Mouse (Mus musculus) neural tube, embryonic 12.5 days (tissue): ENCODE results near the gene Ddx17. TPM values are rescaled to one million over a fixed set of nuclear protein-coding genes. Genes with fewer than 3 reads are reported as not detected.

Source experiments
- ATAC-seq: fragments of 200-750 bp; cut with Nextera tagmentation; 2 replicates; pipeline ENCODE4 v1.8.0; 2017; ENCODE audit warnings: low read depth, mild to moderate bottlenecking, moderate TSS enrichment, moderate library complexity; ENCODE audit not compliant: low FRiP score
- H3K27ac ChIP-seq: fragments of 300-500 bp; sonication (generic); 2 replicates; pipeline ENCODE4 v1.5.1; 2016
- H3K27me3 ChIP-seq: fragments of 300-500 bp; sonication (generic); replicated peaks from 2 replicates; pipeline ENCODE4 v1.6.1; 2016; ENCODE audit warnings: mild to moderate bottlenecking
- H3K36me3 ChIP-seq: fragments of 300-500 bp; sonication (generic); 2 replicates; pipeline ENCODE4 v1.6.1; 2016; ENCODE audit warnings: mild to moderate bottlenecking
- H3K4me1 ChIP-seq: fragments of 300-500 bp; sonication (generic); 2 replicates; pipeline ENCODE4 v1.6.1; 2016
- H3K4me2 ChIP-seq: fragments of 300-500 bp; sonication (generic); replicated peaks from 2 replicates; pipeline ENCODE4 v1.6.1; 2016; ENCODE audit warnings: mild to moderate bottlenecking
- H3K4me3 ChIP-seq: fragments of 300-500 bp; sonication (generic); 2 replicates; pipeline ENCODE4 v1.5.1; 2016
- H3K9ac ChIP-seq: fragments of 300-500 bp; sonication (generic); 2 replicates; pipeline ENCODE4 v1.6.1; 2016; ENCODE audit warnings: mild to moderate bottlenecking
- H3K9me3 ChIP-seq: fragments of 300-500 bp; sonication (generic); 2 replicates; pipeline ENCODE4 v1.6.1; 2016; ENCODE audit warnings: mild to moderate bottlenecking
- WGBS: fragments of 180-500 bp; shearing (Covaris S2); methylation state at CpG from one replicate; pipeline ENCODE4 v1.1.7; 2016; 5-methylcytosine and 5-hydroxymethylcytosine counted together
- polyA plus RNA-seq: library from polyadenylated mRNA; unstranded; fragments of >200 nt; fragmentation: Nextera tagmentation; extraction: Ambion mirVana; gene quantifications from 2 replicates; pipeline ENCODE4 v1.2.1, GENCODE M21; 2016

Gene Ddx17
- polyA plus RNA-seq, 1 experiment from 2014 or later = 66.5 TPM

- Histone ChIP-seq H3K4me2 (no peak overlapping the region), H3K4me3 (0 out of 2 replicates have a peak overlapping the region, but pooled peaks have one; percentile 9), H3K9ac (no peak overlapping the region), H3K27ac (no peak overlapping the region), H3K4me1 (peaks cover 30% of the 10 kb centered on the region), H3K36me3 (no peaks in the 10 kb centered on the region), H3K9me3 (no peaks in the 10 kb centered on the region), H3K27me3 (peaks cover 91% of the 10 kb centered on the region)
- 8% methylated on average over 9 of the region's 9 CpGs for WGBS
- ATAC-seq = no peak
Observed at GRCm38 (mm10) chr15:79513940-79514339, 32.6 kb downstream of the Ddx17 start.

GRCm38 (mm10) chr15:79511553-79512320 is 34.8 kb downstream of the Ddx17 start:
- H3K36me3 ChIP-seq = no peaks in the 10 kb centered on the region
- H3K4me2 ChIP-seq = peak overlapping the region; percentile 70
- H3K27ac ChIP-seq = no peak overlapping the region
- H3K4me1 ChIP-seq = peaks cover 20% of the 10 kb centered on the region
- WGBS = 1% methylated on average over 61 of the region's 61 CpGs
- no peaks in the 10 kb centered on the region for H3K9me3 ChIP-seq
- peak overlapping the region; percentile 26; the same call in 1 of the 2 replicates for H3K9ac ChIP-seq
- peak; percentile 80 for ATAC-seq
- H3K4me3 ChIP-seq = peak overlapping the region; percentile 38
- H3K27me3 ChIP-seq = peaks cover 94% of the 10 kb centered on the region

DNA sequence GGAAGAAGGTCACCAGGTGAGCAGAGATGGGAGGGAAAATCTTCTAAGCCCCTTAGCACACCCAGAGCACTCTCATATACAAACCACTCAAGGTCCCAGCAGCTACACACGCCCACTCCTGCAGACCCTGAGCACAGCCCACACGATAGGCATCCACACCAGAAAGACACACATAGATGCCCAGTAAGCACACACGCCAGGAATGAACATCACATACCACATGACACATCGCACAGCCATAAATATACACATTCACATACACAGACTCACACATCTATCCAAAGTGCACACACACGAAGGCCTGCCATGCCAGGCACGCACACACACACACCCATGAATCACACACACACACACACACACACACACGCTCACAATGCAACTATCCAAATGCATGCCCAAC is 36.1 kb downstream of the Ddx17 start:
- Histone ChIP-seq H3K4me1 (peaks cover 20% of the 10 kb centered on the region), H3K4me3 (no peak overlapping the region), H3K9ac (no peak overlapping the region), H3K27ac (no peak overlapping the region), H3K4me2 (no peak overlapping the region), H3K9me3 (no peaks in the 10 kb centered on the region), H3K36me3 (no peaks in the 10 kb centered on the region), H3K27me3 (peaks cover 92% of the 10 kb centered on the region)
- ATAC-seq = no peak
- 77% methylated on average over 7 of the region's 7 CpGs for WGBS

DNA sequence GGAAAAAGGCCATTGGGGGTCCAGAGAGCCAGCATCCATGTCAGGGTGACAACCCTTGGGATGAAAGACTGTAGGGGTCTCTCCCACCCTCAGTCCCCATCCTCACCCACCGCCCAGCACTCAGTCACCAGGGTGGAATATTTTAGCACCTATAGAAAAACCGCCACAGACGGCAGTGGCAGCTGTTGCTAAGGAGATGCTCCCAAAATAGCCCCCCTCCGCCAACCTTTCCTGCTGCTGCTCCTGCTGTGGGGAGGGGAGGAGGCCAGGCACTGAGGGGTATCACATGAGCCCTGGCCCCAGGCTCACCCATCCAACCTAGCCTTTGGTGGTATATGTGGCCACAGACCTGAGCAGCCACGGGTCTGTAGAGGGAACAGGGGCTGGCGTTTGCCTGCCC is 36.5 kb downstream of the Ddx17 start:
- H3K36me3 ChIP-seq = no peaks in the 10 kb centered on the region
- H3K4me3 ChIP-seq = no peak overlapping the region
- no peak overlapping the region for H3K9ac ChIP-seq
- peaks cover 24% of the 10 kb centered on the region for H3K4me1 ChIP-seq
- H3K27me3 ChIP-seq = peaks cover 92% of the 10 kb centered on the region
- no peak overlapping the region for H3K4me2 ChIP-seq
- 34% methylated on average over 6 of the region's 6 CpGs for WGBS
- ATAC-seq = no peak
- no peak overlapping the region for H3K27ac ChIP-seq
- H3K9me3 ChIP-seq = no peaks in the 10 kb centered on the region

- no peak overlapping the region for H3K9ac ChIP-seq
- no peaks in the 10 kb centered on the region for H3K36me3 ChIP-seq
- peaks cover 92% of the 10 kb centered on the region for H3K27me3 ChIP-seq
- no peak overlapping the region for H3K27ac ChIP-seq
- no peak for ATAC-seq
- 57% methylated on average over 31 of the region's 31 CpGs for WGBS
- H3K9me3 ChIP-seq = no peaks in the 10 kb centered on the region
- peaks cover 33% of the 10 kb centered on the region for H3K4me1 ChIP-seq
- H3K4me2 ChIP-seq = no peak overlapping the region
- H3K4me3 ChIP-seq = no peak overlapping the region
Observed at GRCm38 (mm10) chr15:79507055-79507828, 39.3 kb downstream of the Ddx17 start.

GRCm38 (mm10) chr15:79506460-79506859 is 40.1 kb downstream of the Ddx17 start:
- H3K27ac ChIP-seq = no peak overlapping the region

DNA sequence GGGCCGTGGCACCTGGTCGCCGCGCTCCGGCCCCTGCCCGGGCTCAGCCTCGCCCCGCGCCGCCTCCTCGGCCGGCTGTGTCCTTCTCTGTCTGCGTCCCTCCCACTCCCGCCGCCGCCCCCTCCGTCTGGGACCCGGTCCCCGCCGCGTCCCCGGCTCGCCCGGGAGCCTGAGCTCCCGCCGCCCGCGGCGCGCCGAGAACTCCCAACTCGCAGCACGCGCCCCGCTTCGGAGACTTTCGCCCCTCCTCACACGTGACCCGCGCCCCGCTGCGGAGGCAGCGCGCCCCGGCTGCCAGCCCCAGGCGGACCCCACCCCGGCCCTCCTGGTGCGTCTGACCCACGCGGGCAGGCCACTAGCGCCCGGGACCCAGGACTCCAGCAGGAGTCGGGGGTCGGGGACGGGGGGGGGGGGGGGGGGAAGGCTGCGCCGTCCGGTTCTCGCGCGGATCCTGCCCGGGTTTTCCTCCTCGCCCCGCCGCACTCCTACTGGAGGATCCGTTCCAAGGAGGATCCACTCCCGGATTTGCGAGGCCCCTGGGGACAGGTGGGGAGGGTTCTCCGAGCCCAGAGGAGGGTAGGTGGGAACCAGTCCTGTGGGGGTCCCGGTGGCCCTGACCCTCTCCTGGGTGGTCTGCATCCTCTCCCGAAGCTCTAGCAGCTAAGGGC is 40.8 kb downstream of the Ddx17 start:
- peaks cover 22% of the 10 kb centered on the region for H3K4me1 ChIP-seq
- peak; percentile 59 for ATAC-seq
- no peaks in the 10 kb centered on the region for H3K36me3 ChIP-seq
- H3K4me3 ChIP-seq = peak overlapping the region; percentile 52
- WGBS = under 1% methylated on average over 67 of the region's 71 CpGs
- peak overlapping the region; percentile 99 for H3K4me2 ChIP-seq
- peak overlapping the region; percentile 64 for H3K9ac ChIP-seq
- H3K27ac ChIP-seq = no peak overlapping the region
- peaks cover 90% of the 10 kb centered on the region for H3K27me3 ChIP-seq
- H3K9me3 ChIP-seq = no peaks in the 10 kb centered on the region

More at GRCm38 (mm10) chr15:79506460-79506859, 40.1 kb downstream of the Ddx17 start:
- Histone ChIP-seq H3K4me3 (no peak overlapping the region), H3K36me3 (no peaks in the 10 kb centered on the region), H3K9ac (no peak overlapping the region), H3K4me2 (0 out of 2 replicates have a peak overlapping the region, but pooled peaks have one; percentile 99), H3K9me3 (no peaks in the 10 kb centered on the region), H3K27me3 (peaks cover 90% of the 10 kb centered on the region), H3K4me1 (peaks cover 25% of the 10 kb centered on the region)
- ATAC-seq = no peak
- WGBS = 31% methylated on average over 7 of the region's 7 CpGs

- under 1% methylated on average over 60 of the region's 60 CpGs for WGBS
- no peak for ATAC-seq
- peaks cover 22% of the 10 kb centered on the region for H3K4me1 ChIP-seq
- peak within 1 kb of the TSS; percentile 99 for H3K4me2 ChIP-seq
- H3K27ac ChIP-seq = no peak within 1 kb of the TSS
- H3K36me3 ChIP-seq = no peaks in the 10 kb centered on the region
- H3K27me3 ChIP-seq = peaks cover 84% of the 10 kb centered on the region
- H3K9me3 ChIP-seq = no peaks in the 10 kb centered on the region
- H3K9ac ChIP-seq = peak within 1 kb of the TSS; percentile 64
- peak within 1 kb of the TSS; percentile 52 for H3K4me3 ChIP-seq
Observed at GRCm38 (mm10) chr15:79504707-79505452, 41.7 kb downstream of the Ddx17 start, which contains the start of gene Kcnj4. Gene Kcnj4 (minus strand): TSS chr15:79505241.

DNA sequence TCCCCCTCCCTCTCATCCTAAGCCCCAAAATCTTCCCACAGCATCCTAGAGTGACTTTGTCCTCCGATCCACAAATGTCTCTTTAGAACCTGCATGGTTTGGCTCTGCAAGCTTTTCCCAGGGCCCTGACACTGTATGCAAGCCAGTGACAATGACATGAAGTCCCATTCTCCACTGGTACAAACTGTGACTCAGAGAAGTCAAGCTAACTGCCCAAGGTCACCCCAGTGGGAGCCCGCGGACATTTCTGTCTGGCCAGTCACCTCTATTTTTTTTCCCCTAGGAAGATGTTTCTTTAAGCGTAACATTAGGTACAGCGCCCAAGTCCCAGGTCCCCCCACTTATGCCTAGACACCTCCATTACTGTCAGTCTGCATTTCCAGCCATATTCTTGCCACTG is 43.1 kb downstream of the Ddx17 start:
- ATAC-seq = no peak
- Histone ChIP-seq H3K36me3 (no peaks in the 10 kb centered on the region), H3K9ac (no peak overlapping the region), H3K27me3 (peaks cover 76% of the 10 kb centered on the region), H3K9me3 (no peaks in the 10 kb centered on the region), H3K27ac (no peak overlapping the region), H3K4me2 (no peak overlapping the region), H3K4me1 (peaks cover 22% of the 10 kb centered on the region), H3K4me3 (no peak overlapping the region)
- WGBS = 79% methylated on average over 5 of the region's 5 CpGs

GRCm38 (mm10) chr15:79502891-79503341 is 43.6 kb downstream of the Ddx17 start:
- Histone ChIP-seq H3K4me3 (no peak overlapping the region), H3K36me3 (no peaks in the 10 kb centered on the region), H3K4me1 (peaks cover 22% of the 10 kb centered on the region), H3K27me3 (peaks cover 70% of the 10 kb centered on the region), H3K9me3 (no peaks in the 10 kb centered on the region), H3K27ac (no peak overlapping the region), H3K4me2 (no peak overlapping the region), H3K9ac (no peak overlapping the region)
- ATAC-seq = no peak
- 28% methylated on average over 18 of the region's 18 CpGs for WGBS

- Histone ChIP-seq H3K4me2 (no peak overlapping the region), H3K27me3 (peaks cover 44% of the 10 kb centered on the region), H3K9ac (no peak overlapping the region), H3K36me3 (no peaks in the 10 kb centered on the region), H3K27ac (no peak overlapping the region), H3K9me3 (no peaks in the 10 kb centered on the region), H3K4me1 (peaks cover 10% of the 10 kb centered on the region), H3K4me3 (no peak overlapping the region)
- 78% methylated on average over 17 of the region's 17 CpGs for WGBS
- no peak for ATAC-seq
Observed at GRCm38 (mm10) chr15:79500110-79500509, 46.4 kb downstream of the Ddx17 start.
